Mouse (Mus musculus): Measurements from ENCODE around the gene Creb3l1.

The Creb3l1 gene

GRCm38 (mm10) chr2:92006491-92006890 is 17.8 kb downstream of the Creb3l1 start:
- no peak for DNase-seq (ENCODE audit: extremely low spot score, low spot score)

DNA sequence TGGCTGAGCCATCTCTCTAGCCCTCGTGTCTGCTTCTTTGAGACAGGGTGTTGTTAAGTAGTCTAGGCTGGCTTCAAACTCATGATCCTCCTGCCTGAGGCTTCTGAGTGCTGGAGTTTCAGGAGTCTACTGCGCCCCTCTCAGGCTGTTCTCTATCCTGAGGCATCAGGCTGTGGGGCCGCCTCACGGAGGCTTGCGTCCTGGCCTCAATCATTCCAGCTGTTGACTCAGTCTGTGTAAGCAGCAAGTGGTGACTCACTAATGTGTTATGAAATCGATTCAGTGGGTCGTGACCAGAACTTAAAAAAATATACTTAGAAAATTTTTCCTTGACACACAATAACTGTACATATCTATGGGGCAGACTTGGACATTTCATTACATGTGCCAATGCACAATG is 19.7 kb downstream of the Creb3l1 start:
- no peak for DNase-seq (ENCODE audit: extremely low spot score, low spot score)

DNA sequence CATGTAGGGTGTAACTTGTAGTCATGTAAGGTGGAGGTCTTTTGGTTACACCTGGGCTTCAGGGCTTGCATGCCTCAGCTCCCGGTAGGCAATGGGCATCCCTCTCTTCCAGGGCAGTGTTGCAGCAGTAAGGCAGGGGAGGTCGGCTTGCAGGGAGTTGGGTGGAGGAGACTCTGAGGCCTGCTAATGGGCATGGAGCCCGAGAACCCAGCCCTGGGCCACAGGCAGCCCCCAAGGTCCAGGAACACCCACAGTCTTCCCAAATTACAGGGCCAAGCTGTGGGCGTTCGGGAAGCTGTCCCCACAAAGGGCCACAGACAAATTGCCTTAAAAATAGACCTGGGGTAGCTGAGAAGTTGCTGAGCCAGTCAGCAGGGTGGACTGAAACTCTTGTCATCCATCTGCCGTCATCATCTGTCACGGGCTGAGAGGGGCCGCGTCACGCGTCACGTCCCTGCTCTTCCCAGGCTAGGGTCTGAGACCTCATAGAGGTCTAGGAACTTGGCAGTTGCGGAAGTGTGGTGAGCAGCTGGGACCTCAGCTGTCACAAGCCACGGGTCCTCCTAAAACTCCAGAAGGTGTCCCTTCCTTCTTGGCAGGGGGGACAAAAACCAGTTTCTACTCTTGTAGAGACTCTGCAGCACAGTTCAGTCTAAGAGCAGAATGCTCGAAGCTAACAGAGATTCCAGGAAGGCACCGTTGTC is 26.2 kb downstream of the Creb3l1 start:
- no peak for DNase-seq (ENCODE audit: extremely low spot score, low spot score)

GRCm38 (mm10) chr2:91996006-91996405 is 28.3 kb downstream of the Creb3l1 start:
- DNase-seq (ENCODE audit: extremely low spot score, low spot score) = no peak

DNA sequence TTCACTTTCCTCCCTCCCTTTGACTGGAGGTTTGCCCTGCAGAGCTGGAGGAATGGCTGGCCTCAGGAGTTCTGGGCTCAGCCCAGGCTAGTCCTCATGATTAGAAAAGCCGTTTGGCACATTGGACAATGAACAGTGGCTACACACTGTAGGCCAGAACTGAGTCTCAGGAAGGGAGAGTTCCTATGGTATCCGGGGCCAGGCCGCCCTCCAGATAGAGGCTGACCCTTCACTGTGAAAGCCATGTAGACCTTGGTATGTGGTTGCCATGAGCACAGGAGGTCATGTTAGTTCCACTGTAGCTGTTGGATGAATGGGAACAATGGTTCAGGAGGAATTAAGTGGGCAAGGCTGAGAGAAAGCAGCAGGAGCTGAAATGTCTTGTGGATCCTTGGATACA is 30.9 kb downstream of the Creb3l1 start:
- DNase-seq (ENCODE audit: extremely low spot score, low spot score) = no peak

- no peak for DNase-seq (ENCODE audit: extremely low spot score, low spot score)
Observed at GRCm38 (mm10) chr2:91989750-91990149, 34.6 kb downstream of the Creb3l1 start.

DNA sequence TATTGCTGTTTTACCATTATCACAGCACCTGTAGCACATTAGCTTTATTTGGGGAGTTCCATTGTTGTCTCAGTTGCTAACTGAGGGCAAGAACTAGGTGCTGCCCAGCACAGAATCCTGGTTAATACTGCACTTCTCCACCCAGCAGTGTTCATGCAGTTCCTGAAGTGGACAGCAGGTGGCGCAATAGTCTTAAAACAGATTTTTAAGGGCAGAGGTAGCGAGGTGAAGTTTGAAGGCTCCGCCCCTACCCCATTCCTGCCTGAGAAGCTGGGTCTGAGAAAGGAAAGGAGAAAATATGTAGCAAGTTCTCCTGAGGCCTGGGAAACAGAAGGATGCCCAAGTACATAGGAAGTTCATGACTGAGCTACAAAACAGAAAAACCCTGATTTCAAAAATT is 36.8 kb downstream of the Creb3l1 start:
- DNase-seq (ENCODE audit: extremely low spot score, low spot score) = peak; percentile 92

DNA sequence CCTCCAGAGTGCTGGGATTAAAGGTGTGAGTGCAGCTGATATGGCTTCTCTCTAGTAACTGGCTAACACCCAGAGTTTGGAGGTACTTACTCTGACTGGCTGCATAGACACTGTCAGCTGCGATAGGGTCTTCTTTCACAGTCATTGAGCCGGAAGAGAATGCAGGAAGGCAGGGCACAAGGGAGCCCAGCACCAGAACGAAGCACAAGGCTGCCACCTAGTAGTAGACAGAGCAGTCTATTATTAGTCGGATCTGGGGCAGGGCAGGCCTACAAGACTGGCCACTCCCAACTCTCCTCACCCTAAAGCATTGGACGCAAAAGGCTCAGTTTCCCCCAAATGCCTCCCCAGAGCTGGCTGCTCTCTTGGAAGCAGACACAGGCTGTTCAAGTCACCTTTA is 38.2 kb downstream of the Creb3l1 start:
- peak; percentile 42 for DNase-seq (ENCODE audit: extremely low spot score, low spot score)

GRCm38 (mm10) chr2:91984906-91985525 is 39.3 kb downstream of the Creb3l1 start:
- DNase-seq (ENCODE audit: extremely low spot score, low spot score) = no peak

DNA sequence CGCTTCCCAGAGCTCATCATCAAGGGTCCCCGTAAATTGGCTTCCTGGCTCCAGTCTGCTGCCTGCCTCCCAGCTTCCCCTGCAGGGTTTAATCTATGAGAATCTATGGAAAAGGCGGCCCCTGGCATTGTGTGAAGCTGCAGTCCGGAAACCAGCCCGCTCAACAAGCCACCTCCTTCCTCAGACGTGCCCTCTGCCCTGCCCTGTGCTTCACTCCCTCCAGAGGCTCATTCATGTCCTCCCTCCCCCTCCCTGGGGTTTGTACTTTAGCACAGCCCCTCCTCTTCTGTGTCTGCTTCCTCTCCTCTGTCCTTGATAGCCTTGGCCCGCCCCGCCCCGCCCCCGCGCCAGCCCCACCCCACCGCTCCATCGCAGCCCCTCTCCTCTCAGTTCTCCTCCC is 39.9 kb downstream of the Creb3l1 start:
- peak; percentile 83 for DNase-seq (ENCODE audit: extremely low spot score, low spot score)

GRCm38 (mm10) chr2:91980830-91981229 is 43.5 kb downstream of the Creb3l1 start:
- DNase-seq (ENCODE audit: extremely low spot score, low spot score) = no peak

GRCm38 (mm10) chr2:91980245-91980644 is 44.1 kb downstream of the Creb3l1 start:
- DNase-seq (ENCODE audit: extremely low spot score, low spot score) = peak; percentile 42

- DNase-seq (ENCODE audit: extremely low spot score, low spot score) = no peak
Observed at GRCm38 (mm10) chr2:91978547-91978946, 45.8 kb downstream of the Creb3l1 start.

DNA sequence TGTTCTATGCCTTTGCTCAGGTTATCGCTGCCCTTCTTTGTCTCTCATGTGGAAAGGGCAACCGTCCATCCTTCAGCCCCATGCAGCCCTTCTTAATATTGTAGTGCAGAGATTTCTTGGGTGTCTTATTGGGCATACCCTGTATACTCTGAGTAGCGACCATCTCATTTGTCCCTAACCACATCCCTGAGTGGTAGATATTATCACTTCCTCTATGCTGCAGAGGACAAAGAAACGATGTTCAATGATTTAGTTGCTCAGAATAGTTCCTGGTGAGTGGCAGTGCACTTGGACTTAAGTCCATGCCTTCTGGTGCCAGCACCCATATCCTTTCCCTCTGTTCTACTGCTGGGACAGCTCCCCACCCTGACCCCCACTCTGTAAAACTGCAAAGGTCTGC is 46.3 kb downstream of the Creb3l1 start:
- no peak for DNase-seq (ENCODE audit: extremely low spot score, low spot score)

- peak; percentile 65 for DNase-seq (ENCODE audit: extremely low spot score, low spot score)
Observed at GRCm38 (mm10) chr2:91975581-91976541, 48.4 kb downstream of the Creb3l1 start, which contains the start of gene Dgkz. TSS of gene Dgkz (minus strand) at chr2:91975864.

GRCm38 (mm10) chr2:91973416-91974135 is 50.7 kb downstream of the Creb3l1 start:
- no peak for DNase-seq (ENCODE audit: extremely low spot score, low spot score)

GRCm38 (mm10) chr2:91972121-91972566 is 52.2 kb downstream of the Creb3l1 start:
- DNase-seq (ENCODE audit: extremely low spot score, low spot score) = no peak

- DNase-seq (ENCODE audit: extremely low spot score, low spot score) = no peak
Observed at GRCm38 (mm10) chr2:91971231-91972097, 52.8 kb downstream of the Creb3l1 start.

DNA sequence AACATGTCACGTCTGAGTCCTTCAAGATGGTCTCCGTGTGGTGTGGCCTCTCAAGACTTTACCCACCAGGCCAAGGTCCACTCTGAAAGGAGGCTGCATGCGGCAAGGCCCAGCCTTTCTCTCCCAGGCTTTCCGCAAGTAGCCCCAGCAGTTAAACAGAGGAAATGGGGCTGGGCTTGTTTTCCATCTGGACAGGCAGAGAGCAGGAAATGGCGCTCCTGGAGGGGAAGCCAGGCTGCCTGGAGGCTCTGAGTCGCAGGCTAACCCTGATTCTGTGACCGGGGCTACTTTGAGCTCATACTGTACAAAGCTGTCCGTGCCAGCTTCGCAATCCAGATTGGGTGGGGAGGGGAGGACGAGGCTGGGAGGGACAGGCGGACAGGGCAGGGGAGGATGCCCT is 56.3 kb downstream of the Creb3l1 start:
- no peak for DNase-seq (ENCODE audit: extremely low spot score, low spot score)

DNA sequence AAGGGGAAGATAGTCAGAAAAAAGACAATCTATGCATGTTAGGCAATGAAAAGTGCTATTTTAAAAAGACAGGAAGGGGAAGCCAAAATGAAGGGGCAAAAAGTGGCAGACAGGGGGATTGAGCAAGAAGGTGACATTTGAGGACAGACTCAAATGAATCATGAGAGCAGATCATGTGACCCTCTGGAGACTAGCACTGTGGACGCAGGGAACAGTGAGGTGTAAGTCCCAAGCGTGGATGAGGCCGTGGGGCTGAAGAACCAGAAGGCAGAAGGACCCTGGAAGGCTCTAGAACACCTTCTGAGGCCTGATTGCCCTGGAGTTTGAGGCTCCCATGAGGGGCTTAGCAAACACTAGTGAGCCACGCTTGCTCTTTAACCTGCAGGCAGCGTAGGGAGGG is 57.9 kb downstream of the Creb3l1 start:
- no peak for DNase-seq (ENCODE audit: extremely low spot score, low spot score)

Data from neural tube, embryonic 10.5 days (tissue).